Mouse (Mus musculus) CH12F3 (cell line): ENCODE measurements around the gene Scnn1a.
"Not testable (repeated sequence)": the region's sequence is repeated elsewhere in the genome, so short reads cannot be mapped to it uniquely, and the experiment has no call there.

Experiments
- in situ Hi-C: fragments of 300-500 bp; cut with MboI; formaldehyde crosslinking; loops from 2 replicates; pipeline ENCODE4 v1.14.3; 2020; ENCODE audit warnings: low sequenced_read_pairs

The Scnn1a gene

GRCm38 (mm10) chr6:125320323-125320722, at the start of gene Scnn1a:
Gene Scnn1a, plus strand, starts transcription at chr6:125320659.
- in situ Hi-C loops = no loop called here

- in situ Hi-C loops = loop anchor here (5.0 to 10.0 kb wide), 2 partner anchors 44 to 117 kb away; no protein-coding TSS in a partner anchor
These were observed 48.8 kb upstream of the Scnn1a start for GRCm38 (mm10) chr6:125271455-125272227.

DNA sequence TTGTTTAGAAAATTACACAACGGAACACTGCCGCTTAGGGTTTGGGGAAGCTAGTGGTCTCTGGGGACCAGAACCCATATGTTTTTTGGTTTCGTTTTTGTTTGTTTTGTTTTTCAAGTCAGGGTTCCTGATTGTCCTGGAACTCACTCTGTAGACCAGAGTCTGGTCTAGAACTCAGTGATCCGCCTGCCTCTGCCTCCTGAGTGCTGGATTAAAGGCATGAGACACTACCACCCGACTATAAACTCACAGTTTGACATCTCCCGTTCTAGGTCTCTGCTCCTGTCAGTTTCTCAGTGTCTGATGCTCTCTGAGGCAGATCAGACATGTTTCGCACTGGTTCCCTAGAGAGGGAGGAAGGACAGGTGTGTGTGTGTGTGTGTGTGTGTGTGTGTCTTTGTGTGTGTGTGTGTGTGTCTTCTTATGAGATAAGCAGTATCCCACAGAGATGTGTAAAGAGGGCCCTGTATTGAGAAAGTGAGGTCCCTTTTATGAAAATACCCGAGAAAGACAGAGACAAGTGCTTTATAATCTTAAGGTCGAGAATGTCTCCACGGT, 48.2 kb upstream of the Scnn1a start:
- in situ Hi-C loops = loop anchor here (5.0 to 10.0 kb wide), 2 partner anchors 45 to 118 kb away; no protein-coding TSS in a partner anchor

- in situ Hi-C loops = loop anchor here (5.0 to 10.0 kb wide), 2 partner anchors 48 to 120 kb away; no protein-coding TSS in a partner anchor
These were observed 45.5 kb upstream of the Scnn1a start for GRCm38 (mm10) chr6:125274841-125275563.

- in situ Hi-C loops = loop anchor here (10.0 kb wide), 1 partner anchor 125 kb away; no protein-coding TSS in a partner anchor
These were observed 40.7 kb upstream of the Scnn1a start for GRCm38 (mm10) chr6:125279729-125280128.

DNA sequence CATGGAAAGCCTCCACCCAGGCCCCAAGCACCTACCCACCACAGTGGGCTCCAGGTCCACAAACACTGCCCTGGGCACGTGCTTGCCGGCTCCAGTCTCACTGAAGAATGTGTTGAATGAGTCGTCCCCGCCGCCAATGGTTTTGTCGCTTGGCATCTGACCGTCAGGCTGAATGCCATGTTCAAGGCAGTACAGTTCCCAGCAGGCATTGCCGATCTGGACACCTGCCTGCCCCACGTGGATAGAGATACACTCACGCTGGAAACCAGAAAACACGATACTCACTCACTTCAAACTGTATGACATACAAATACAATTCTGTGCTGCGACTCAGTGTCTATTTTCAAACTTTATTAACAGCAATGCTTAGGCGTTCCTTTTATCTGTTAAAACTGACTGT, 37.7 kb upstream of the Scnn1a start:
- in situ Hi-C loops = not testable (repeated sequence)

GRCm38 (mm10) chr6:125284250-125284649, 36.2 kb upstream of the Scnn1a start:
- in situ Hi-C loops = no loop called here

DNA sequence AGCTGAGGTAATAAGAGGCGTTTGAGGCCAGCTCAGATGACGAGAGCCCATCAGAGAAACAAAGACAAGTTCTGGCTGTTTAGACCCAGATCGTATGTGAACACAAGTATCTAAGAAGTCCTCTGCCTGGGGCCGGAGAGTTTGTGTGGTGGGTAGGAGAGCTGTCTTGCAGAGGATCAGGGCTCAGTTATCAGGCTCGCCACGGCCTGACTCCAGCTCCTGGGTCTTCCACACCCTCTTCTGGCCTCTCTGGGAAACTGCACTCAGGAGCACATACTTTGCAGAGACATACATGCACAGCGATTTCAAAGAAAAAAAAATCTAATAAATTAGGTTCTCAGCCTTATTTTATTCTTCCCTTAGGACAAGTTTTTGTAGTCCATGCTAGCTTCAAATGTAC, 35.7 kb upstream of the Scnn1a start:
- in situ Hi-C loops = no loop called here

- in situ Hi-C loops = no loop called here
These were observed 34.6 kb upstream of the Scnn1a start, which contains the start of gene Tuba3a for GRCm38 (mm10) chr6:125285890-125286289. Gene Tuba3a, minus strand, starts transcription at chr6:125286042.

- in situ Hi-C loops = no loop called here
These were observed 33.5 kb upstream of the Scnn1a start for GRCm38 (mm10) chr6:125286944-125287343.

- in situ Hi-C loops = no loop called here
These were observed 31.7 kb upstream of the Scnn1a start for GRCm38 (mm10) chr6:125288730-125289129.

DNA sequence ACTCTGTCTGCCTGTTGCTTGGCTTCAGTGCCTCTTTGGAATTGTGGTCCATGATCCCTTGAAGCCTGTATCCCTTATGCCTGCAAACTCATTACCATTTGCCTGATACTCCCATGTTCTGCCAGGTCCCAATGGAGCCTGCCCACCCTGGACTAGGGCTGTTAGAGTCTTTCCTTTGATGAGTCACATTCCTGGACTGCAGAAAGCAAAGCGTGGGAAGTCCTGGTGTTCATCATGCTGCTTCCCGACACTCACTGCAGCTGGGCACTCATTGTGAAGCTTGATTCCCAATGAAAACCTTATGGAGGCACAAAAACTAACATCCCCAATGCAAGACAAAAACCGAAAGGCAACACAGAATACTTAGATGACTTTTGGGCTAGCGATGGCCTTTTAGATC, 29.1 kb upstream of the Scnn1a start:
- in situ Hi-C loops = no loop called here

DNA sequence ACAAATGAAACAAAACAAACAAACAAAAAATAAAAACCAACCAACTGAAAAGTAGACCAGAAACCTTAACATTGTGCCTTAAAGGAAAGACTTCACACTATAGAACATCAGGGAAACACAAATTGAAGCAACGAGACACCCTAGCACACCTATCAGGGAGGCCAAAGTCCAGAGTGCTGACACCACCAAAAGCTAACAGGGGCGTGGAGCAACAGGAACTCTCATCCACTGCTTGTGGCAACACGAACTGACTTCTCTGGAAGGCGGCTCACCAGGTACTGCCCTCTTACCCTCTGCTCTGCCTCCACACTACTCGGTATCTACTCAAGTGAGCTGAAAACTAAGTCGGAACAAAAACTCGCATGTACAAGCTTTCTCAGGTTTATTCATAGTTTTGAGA, 28.2 kb upstream of the Scnn1a start:
- in situ Hi-C loops = no loop called here

DNA sequence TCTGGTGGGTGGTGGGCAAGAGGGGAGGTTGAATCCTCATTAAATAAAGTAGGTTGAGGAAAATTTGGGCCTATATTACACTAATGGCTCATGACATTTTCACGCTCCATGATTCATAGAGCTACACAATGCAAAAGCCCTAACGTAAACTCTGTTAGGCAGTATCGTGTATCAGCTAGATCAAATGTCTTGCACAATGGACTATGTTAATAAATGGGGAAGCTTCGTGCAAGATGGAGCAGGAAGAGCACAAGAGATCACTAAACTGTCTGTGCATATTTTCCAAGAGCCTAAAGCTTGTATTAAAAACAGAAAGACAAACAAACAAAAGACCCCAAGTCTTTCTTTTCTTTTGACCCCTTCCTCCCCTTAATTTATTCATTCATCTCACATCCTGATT, 26.4 kb upstream of the Scnn1a start:
- in situ Hi-C loops = no loop called here

GRCm38 (mm10) chr6:125297149-125297820, 23.2 kb upstream of the Scnn1a start:
- in situ Hi-C loops = no loop called here

- in situ Hi-C loops = no loop called here
These were observed 19.5 kb upstream of the Scnn1a start for GRCm38 (mm10) chr6:125300982-125301381.

DNA sequence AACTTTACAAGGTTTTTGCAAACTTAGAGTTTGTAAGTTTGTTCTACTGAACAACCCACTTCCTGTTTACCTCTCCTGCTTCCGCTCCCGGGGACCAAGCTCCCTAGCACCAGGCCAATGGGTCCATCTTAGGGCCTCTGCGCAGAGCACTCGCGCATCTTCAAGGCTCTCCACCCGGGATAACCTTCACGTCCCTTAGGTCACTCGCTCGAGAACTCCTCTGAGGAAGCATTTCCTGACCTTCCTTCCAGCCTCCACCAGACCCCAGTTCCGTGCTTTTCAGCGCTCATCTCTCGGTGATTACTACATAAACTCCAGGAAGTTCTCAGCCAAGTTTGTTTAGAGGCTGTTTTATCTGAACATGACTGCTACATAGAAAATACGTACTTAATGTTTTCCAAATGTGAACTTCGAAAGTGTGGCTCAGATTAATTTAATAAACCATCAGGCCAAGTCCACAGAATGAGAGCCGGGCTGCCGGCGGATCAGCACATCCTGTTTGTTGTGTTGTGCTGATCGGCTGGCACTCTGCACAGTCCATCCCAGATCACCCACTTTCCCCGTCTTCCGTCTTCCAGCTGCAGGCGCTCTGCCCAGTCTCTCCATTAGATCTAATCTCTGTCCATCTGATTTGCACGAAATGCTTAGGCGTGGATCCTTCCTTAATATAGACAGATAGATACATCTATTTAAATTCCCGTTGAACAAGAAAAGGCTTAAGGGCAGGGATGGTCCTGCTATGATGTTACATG, 18.1 kb upstream of the Scnn1a start:
- in situ Hi-C loops = no loop called here

GRCm38 (mm10) chr6:125303242-125303641, 17.2 kb upstream of the Scnn1a start:
- in situ Hi-C loops = no loop called here

GRCm38 (mm10) chr6:125304408-125304807, 16.1 kb upstream of the Scnn1a start:
- in situ Hi-C loops = not testable (repeated sequence)

GRCm38 (mm10) chr6:125305465-125305864, 15.0 kb upstream of the Scnn1a start:
- in situ Hi-C loops = no loop called here
